Mouse (Mus musculus): ENCODE data around the gene Ptprd.

The Ptprd gene

DNA sequence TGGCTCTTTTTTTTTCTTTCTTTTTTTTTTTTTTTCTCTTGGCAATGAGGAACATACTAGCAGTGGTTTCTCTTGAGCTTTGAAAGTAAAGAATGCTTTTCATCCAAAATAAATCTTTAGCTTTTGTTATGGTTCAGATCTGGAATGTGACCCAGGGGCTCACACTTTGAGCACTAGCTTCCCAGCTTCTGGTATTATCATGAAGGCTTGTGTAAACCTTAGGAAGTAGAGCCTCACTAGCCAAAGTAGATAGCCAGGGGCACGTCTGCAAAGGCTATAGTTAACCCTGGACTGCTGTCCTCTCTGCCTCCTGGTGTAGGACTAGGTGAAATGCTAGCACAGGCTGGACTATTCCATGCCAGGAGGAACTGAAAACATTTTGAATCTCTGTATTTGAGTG is 1310.1 kb downstream of the Ptprd start:
- no peak for DNase-seq (ENCODE audit: low spot score)

DNA sequence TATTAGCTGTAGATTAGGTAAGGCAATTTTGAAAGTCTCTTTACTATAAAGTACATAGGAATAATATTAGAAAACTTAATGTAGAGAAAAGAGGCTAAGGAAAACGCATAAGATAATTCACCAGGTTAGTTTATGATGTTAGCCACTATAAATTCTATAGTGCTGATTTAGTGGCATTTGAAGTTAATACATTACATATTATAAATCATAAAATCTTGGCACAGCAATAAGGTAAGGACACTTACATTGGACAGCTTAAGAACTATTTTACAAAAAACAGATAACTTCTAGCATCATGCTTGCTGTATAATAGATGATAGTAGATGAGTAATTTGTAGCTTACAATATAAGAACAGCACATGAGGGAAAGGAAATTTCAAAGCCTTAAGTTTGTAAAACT is 1322.1 kb downstream of the Ptprd start:
- DNase-seq (ENCODE audit: low spot score), result no peak

DNA sequence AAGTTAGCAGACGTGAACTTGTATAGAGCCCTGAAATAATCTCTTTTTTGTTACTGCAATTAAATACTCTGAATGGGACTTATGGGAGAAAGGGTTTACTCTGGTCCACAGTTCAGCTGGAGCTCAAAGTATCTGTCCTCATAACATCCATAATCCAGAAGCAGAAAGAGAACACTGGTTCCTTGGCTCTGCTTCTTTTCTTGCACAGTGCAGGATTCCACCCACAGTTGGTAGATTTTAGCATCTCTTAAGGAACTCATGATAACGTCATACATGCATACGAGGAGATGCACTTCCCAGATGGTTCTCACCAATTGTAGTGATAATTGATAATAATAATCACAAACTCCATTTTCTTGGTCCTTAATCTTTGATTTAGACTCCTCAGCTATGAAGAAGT is 1330.2 kb downstream of the Ptprd start:
- DNase-seq (ENCODE audit: low spot score), result no peak

DNA sequence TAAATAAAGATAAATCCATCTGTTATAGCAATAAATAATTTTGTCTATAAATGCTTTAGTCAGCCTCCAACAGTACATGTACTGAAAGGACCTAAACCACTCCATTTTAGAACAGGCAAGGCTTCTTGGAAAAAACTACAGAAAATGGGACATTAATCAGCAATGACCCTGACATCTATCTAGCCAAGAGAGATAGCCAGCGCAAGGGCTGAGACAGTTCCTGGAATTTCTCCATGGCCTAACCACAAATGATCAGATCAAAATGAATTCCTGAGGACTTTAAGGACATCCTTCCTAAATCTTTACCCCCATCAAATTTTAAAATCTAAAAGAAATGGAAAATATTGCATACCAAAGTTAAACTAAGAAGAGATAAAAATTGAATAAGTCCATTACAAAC is 1340.8 kb downstream of the Ptprd start:
- DNase-seq (ENCODE audit: low spot score), result no peak

DNA sequence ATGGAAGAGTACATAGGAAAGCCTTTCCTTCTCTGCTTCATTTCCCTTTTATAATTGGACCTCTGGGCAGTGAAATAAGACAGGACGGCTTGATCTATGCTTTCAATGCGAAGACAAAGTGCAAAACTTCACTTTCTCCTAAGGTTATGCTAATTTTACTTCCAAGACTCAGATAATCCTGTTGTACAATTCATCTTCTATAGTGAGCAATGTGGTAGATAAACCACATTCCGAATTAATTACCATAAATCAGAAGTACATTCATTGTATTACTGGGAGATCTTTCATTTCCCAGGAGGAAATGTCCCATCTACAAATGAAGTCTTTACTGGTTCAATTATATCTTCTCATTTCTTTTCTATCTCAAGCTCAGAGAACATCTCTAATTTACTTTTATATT is 1346.2 kb downstream of the Ptprd start:
- DNase-seq (ENCODE audit: low spot score), result no peak

DNA sequence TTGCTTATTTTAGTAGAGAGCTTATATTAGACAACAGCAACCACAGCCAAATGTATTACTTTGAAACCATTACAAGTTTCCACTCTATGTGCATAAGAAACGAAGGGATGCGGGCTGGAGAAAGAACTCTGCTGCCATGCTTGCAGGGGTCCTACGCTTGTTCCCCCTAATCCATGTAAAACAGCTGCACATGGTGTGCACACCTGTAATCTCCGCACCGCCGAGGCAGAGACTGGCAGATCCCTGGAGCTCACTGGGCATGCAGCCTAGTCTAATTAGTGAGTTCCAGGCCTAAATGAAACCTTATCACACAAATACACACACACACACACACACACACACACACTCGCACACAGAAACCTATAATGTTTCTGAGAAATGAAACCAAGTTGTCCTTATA is 1365.5 kb downstream of the Ptprd start:
- DNase-seq (ENCODE audit: low spot score), result no peak

DNA sequence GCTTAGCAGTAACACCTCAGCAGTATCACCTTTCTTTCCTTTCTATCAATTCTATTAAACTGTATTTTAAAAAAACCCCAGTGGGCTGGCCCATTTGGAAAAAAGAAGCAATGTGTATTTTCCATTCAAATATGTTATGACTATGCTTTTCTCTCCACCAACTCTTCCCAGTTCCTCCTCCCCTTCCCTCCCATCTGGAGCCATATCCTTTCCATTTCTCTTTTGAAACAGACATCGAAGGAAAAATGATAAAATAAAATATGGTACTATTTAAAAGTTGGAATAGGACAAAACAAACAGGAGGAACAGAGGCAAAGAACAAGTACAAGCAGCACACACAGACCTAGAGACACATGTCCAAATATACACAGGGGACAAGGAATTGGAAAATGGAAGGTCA is 1372.7 kb downstream of the Ptprd start:
- DNase-seq (ENCODE audit: low spot score), result no peak

DNA sequence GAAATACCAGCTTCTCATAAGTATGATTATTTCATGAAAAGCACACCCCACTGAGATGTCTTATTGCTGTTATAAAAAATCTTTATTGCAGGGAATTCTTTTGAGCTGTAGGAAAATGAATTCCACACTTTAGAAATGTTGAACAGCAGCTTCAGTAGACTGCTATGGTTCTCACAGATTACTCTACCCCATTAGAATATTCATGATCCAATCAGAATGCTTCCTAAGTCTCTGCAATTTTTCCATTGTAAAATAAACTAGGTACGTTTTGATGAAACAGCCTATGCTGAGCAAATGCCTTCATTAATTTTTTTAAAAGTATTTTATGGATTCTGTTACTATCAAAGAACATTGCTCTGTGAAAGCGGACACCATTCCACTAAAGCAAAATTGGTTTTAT is 1399.6 kb downstream of the Ptprd start:
- DNase-seq (ENCODE audit: low spot score), result no peak

DNA sequence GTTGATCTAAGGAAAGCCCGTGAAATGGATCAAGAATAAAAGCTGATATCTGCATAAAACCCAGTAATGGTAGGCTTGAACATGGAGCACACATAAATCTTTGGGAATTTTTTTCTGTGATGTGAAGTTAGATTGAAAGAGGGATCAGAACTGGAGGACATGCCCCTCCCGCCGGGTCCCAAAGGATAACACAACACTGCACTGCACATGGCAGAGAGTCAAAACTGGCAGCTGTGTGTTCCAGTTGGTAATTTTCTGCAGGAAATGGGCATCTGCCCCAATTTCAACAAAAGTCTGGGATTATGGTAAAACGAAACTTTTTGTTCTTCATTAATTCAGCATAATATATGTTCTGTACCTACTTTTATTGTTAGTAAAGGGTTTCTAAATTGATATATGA is 1409.1 kb downstream of the Ptprd start:
- no peak for DNase-seq (ENCODE audit: low spot score)

DNA sequence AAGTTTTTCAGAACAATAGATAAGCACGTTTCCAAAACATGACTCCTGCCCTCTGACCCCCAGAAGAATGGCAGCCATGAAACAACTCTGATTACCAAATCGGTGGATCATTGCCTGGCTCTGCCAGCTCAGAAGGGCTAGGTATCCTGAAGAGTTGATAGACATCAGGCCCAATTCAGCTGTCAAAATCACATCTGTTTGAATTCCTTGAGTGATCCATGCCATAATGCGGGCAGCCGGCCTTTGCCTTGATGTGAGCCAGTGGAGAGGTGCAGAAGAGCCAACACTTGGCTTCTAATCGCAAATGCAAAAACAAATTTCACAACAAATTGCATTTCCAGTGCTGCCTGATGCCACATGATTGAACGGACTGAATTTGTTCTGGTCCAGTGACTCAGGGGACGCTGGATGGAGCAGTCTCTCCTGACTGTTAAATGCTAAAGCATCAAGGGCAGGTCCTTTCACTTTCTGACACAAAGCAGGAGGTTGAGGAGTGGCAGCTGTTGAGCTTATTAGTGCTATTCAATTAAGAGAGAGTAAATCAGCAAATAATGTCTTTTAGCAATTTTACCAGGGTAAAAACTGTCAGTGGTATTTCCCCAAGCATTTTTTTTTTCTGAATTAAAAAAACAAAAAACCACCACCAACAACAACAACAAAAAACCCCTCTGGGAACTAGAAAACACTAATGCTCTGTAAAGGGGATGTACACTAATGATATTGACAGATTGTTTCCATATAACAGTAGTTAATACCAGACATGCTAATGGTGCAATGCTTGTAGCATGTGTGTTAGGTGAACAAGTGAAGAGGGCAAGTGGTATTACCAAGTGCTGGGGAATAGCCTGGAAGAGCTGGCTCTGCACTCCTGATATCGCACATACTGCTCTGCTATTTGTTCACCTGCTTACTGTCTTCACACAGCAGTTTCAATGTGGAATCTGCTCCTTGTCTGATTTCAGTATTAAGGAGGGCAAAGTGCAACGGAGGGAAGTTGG is 1413.5 kb downstream of the Ptprd start:
- DNase-seq (ENCODE audit: low spot score), result no peak

DNA sequence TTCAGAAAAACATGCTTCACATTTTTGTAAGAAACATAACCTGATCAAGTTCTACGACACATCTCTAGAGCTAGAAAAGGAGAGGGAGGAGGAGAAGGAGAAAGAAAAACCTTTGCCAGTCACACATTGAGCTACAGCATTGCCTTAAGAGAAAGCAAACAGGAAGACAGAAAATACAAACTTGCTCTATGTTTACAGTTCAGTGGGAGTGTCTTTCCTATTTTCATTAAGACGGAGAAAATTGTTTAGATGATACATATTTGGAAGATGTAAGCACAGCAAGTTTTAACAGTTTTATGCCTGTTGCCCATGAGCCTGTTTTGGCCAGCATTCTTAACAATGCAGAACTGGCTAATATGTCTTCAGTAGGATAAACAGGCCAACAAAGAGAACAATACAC is 1426.4 kb downstream of the Ptprd start:
- DNase-seq (ENCODE audit: low spot score), result no peak

DNA sequence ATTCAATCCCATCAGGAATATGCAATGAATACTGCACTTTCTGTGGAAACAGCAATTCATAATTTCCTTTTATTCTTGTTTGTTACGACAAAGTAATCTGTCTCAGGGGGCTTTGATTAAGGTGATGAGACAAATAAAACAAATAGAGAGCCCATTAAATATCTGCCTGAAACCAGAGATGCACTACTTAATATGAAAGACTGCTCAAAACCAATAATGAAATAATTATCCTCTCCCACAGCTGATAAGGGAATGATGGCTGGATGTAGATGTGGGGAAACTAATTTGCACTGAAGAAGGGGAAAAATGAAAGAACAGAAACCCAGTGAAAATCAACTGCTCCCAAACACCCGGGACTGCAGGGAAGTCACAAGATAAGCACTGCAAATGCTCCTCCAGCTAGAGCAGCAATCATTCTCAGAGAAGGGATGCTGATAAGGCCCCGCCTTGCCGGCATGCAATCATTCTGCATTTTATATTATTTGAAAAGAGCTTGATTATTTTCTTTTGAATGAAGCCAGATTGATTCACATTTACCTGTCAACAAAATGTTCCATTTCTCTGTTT is 1432.1 kb downstream of the Ptprd start:
- no peak for DNase-seq (ENCODE audit: low spot score)

DNA sequence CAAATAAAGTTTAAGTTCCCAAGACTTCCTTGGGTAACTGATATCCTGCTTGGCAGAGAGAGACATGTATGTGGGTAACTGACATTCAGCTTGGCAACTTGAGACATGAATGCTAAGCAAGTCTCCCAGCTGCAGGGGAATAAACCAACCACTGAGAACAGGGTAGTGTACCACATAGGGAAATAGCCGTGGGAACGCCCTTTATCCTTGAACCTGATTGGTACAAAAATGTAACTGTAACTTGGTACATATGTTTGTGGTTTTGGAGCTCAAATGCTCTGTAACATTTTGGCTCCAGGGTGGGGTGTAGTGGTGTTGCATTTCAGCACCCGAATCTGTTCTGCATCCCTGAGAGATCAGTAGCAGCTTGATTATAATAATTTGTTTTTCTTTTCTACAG is 1444.8 kb downstream of the Ptprd start:
- DNase-seq (ENCODE audit: low spot score), result no peak

DNA sequence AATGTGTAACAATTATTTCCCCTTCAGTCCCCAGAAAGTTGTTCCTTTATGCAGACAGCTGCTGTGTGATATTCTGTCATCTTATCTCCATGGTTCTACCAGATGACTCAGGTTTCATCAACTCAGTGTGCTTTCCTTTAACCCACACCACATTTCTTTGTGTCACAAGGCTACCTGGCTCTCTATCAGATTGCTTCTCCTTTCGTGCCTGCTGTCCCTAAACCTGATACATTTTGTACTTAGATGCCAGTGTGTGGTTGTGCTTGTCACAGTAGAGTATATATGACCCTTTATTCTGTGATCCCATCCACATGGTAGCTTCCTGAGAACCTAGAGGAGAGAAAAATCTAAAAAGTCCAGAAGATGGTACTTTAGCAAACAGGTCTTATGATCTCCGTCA is 1445.3 kb downstream of the Ptprd start:
- no peak for DNase-seq (ENCODE audit: low spot score)

DNA sequence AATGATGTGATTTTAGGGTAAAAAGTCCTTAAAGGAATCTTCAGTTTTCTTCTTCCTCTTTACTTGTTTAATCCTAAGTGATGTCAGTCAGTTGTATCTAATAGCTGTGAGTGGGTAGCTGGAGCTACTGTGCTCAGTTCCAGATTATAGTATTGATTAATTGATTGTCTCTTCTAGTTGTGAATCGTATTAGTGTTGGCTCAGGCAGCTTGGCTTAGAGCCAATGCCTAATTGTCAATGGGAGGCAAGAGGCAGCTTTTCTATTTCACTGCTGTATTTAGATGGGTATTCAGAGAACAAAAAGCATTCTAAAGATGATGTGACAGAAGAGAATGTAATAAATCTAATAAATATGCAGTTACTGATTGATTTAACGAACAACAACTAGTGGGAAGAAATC is 1461.1 kb downstream of the Ptprd start:
- DNase-seq (ENCODE audit: low spot score), result no peak

DNA sequence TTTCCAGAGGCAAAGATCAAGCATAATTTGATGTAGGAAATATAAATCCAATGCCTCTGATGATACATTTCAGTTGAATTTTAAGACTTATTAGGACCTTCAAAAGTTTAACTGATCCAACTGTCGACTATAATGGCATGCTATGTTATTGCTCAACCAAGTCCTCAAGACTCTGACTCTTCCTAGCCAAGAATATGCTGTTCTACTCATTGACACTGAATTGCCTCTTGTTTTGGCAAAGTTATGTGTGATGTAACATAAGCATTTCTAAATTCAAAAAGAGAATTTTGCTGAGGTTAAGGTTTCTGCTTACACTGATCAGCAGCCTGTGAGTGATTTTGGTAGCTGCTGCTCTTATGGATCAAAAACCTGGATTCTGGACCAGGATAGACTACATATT is 1475.9 kb downstream of the Ptprd start:
- DNase-seq (ENCODE audit: low spot score), result no peak

DNA sequence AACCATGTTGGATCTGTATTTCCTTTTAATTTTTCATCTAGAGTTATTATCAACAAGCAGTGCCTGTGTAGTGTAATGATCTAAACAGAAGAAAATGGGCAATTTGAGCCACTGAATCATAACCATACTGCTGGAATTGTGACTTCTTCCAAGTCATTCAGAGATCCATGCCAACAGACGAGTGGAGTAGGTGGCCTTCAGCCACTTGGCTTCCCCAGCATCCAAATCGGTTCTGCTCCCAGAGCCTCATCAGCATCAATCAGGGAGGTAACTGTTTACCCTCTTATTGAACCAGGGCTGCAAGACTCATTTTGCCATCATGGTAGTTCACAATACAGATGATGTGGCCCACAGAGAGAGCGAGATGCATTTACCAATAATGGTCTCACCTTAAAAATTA is 1536.0 kb downstream of the Ptprd start:
- no peak for DNase-seq (ENCODE audit: low spot score)

DNA sequence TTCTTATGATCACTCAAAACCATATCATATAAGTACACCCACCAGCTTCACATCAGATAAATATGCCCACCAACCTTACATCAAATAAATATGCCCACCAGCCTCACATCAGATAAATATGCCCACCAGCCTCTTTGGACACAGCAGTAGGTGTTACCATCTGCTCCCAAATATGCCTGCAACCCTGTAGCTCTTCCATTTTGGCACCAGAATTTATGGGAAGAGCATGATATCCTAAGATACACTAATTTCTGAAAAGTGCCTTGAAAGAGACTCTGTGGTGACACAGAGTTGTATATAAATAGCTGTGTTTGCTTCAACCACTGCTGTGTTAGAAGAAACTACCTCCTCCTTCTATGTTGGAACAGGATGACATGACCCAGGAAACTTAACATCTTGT is 1538.5 kb downstream of the Ptprd start:
- no peak for DNase-seq (ENCODE audit: low spot score)

DNA sequence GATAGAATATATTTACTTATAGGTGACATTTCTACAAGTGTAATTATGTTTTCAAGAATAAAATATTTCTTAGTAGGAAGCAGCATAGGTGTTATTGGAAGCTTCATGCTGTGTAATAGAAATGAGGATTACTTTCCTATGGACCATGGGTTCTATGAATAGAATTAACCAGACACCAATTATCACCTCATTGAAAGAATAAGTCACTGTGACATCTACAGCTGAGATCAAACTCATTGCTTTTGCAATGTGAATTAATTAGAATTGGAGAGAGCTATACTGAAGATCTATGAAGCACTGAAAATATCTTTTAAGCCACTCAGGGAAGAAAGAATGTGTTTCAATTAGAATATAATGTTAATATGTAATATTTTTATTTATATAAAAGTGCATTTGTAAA is 1539.1 kb downstream of the Ptprd start:
- no peak for DNase-seq (ENCODE audit: low spot score)

DNA sequence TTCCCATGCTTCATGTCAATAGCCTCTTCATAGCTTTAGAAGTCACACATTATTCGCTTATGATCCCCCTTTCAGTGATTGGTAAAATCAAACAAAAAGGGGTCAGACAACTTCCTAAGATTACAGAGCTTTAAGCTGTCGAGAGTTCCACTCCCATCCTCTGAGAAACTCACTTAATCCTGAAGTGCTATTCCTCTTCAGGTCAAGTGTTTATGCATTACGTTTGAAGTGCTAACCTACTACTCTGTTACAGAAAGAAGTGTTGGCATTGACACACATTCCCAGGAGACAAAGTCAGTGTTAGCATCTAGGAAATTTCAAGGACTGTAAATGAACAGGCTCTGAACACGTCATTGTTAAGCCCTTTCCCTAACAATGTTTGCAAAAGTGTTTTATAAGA is 1550.0 kb downstream of the Ptprd start:
- DNase-seq (ENCODE audit: low spot score), result no peak

DNA sequence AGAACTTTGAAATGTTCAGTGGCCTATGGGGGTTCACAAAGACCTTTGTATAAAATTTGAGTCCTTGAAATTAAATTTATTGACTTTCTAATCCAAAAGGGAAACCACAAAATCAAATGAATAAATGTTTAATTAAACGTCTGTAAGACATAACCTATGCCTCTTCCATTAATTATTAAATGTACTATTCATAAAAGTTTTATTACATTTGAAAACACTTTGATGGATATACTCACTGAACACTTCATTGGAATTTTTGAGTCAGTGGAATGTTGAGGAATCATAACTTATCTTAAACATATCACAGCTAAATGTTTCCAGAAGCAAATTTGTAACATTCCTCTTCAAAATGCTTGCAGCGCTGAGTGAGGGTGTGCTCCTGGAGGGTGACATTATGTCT is 1551.6 kb downstream of the Ptprd start:
- DNase-seq (ENCODE audit: low spot score), result no peak

DNA sequence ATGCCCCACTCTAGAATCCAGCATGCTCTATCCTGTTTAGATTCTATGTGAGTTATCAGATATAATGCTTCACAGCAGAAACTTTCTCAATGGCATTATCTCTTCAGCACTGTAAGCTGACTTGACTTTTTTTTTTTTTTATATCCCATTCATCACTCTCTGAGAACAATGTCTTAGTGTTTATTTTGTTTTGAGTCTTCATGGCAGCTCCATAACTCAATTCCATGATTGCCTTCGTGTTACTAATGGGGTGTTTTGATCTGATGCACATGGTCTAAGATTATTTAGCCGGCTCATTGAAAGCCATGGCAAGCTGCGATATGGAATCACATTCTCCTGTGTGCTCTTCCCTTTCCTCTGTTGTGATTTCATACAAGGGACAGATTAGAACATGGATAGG is 1555.0 kb downstream of the Ptprd start:
- DNase-seq (ENCODE audit: low spot score), result no peak

DNA sequence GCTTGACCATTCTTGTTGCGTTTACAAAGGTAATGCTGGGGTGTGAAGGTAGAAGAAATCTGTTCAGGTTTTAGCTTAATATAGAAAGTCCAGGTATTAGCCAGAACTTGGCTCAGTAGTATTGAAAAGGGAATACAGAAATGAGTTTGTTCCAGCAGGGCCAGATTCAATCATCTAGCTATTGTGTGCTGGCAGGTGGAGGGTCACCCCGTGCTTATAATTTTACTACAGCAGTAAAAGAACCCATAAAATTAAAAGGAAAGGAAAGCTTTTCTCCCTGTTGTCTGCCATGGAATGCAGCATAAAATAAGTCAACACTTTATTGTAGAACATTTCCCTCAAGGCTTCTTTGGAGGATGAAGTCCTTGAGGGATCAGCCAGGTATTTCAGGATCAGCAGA is 1558.8 kb downstream of the Ptprd start:
- no peak for DNase-seq (ENCODE audit: low spot score)

DNA sequence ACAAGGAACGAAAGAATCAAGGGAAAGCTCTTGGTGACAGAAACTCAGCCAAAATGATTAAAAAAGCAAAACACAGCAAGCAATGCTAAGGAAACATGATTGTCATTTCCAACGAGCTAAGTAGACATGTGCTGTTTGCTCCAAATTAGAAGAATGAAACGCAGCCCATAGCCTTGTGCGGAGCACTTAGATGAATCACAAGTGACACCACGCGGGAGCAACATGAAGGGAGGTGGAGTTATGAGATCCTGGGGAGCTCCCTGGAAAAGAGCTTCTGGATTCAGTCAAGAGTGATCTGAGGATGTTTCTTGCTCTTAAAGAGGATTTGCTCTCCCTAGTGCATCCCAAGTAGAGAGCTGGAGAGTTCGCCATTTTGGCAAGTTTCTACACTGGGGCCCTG is 1590.0 kb downstream of the Ptprd start:
- no peak for DNase-seq (ENCODE audit: low spot score)
